Mouse (Mus musculus) midbrain, embryonic 10.5 days (tissue): ENCODE data around the gene Nrxn2. TPM values are rescaled to one million over a fixed set of nuclear protein-coding genes. Genes with fewer than 3 reads are reported as not detected.

Experiments
- DNase-seq: peaks from one replicate; pipeline ENCODE4 v3.0.0-alpha.2; 2017; ENCODE audit warnings: low spot score
- H3K27ac ChIP-seq: fragments of 300-500 bp; sonication (generic); replicated peaks from 2 replicates; pipeline ENCODE4 v1.5.1; 2016; ENCODE audit warnings: mild to moderate bottlenecking
- H3K27me3 ChIP-seq: fragments of 300-500 bp; sonication (generic); 2 replicates; pipeline ENCODE4 v1.6.1; 2016; ENCODE audit warnings: low read depth, mild to moderate bottlenecking; ENCODE audit not compliant: poor library complexity, severe bottlenecking
- H3K36me3 ChIP-seq: fragments of 300-500 bp; sonication (generic); 2 replicates; pipeline ENCODE4 v1.6.1; 2016; ENCODE audit warnings: mild to moderate bottlenecking, moderate library complexity
- H3K4me1 ChIP-seq: fragments of 300-500 bp; sonication (generic); 2 replicates; pipeline ENCODE4 v1.6.1; 2016
- H3K4me3 ChIP-seq: fragments of 300-500 bp; sonication (generic); 2 replicates; pipeline ENCODE4 v1.5.1; 2016; ENCODE audit warnings: mild to moderate bottlenecking, moderate library complexity
- H3K9me3 ChIP-seq: fragments of 300-500 bp; sonication (generic); replicated peaks from 2 replicates; pipeline ENCODE4 v1.6.1; 2016; ENCODE audit warnings: mild to moderate bottlenecking
- WGBS: fragments of 180-500 bp; shearing (Covaris S2); methylation state at CpG from one replicate; pipeline ENCODE4 v1.1.7; 2016; 5-methylcytosine and 5-hydroxymethylcytosine counted together
- polyA plus RNA-seq: library from polyadenylated mRNA; unstranded; fragments of >200 nt; fragmentation: Nextera tagmentation; extraction: Ambion mirVana; gene quantifications from 2 replicates; pipeline ENCODE4 v1.2.1, GENCODE M21; 2016

Nrxn2 gene
- polyA plus RNA-seq, 1 experiment from 2014 or later, result 5.1 TPM

DNA sequence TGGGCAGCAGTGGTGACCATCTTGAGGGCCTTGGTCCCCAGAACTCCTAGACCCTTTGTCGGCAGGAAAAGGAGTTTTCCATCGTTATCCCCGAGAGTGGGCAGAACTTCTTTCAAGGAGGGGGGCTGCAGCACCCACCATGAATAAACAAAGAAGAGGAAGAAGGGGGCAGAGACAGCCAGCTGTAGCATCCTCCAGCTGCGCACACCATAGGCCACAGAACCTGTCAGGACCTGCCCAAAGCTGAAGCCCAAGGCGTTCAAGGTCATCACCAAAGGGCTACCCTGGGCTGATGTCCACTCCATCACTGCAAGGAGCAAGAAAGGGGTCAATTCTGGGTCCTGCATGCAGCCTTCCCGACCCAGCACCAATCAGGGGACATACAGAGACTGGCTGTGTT lies 121.7 kb downstream of the Nrxn2 start:
- no peak for DNase-seq
- WGBS, result 79% methylated on average over 6 of the region's 6 CpGs
- Histone ChIP-seq H3K36me3 (no peaks in the 10 kb centered on the region), H3K4me3 (no peak overlapping the region), H3K4me1 (peaks cover 20% of the 10 kb centered on the region), H3K9me3 (0 out of 2 replicates have a peak, but pooled peaks cover 2% of the 10 kb centered on the region), H3K27ac (0 out of 2 replicates have a peak overlapping the region, but pooled peaks have one; percentile 19), H3K27me3 (no peaks in the 10 kb centered on the region)

DNA sequence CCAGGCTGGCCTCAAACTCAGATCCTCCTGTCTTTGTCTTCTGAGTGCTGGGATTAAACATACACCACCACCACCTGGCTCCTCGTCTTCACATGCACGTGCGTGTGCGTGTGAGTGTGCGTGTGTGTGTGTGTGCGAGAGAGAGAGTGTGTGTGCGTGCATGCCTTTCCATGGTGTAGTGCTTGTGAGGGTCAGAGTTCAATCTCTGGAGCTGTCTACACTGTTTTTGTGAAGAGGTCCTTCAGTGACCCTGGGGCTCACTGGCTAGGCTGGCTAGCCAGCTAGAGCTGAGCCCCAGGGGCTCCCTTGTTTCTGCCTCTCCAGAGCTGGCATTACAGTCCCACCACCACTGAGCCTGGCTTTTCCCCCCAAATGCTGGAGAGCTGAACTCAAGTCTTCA lies 123.0 kb downstream of the Nrxn2 start:
- no peaks in the 10 kb centered on the region for H3K36me3 ChIP-seq
- H3K27ac ChIP-seq, result no peak overlapping the region
- 0 out of 2 replicates have a peak, but pooled peaks cover 6% of the 10 kb centered on the region for H3K27me3 ChIP-seq
- H3K4me1 ChIP-seq, result peaks cover 20% of the 10 kb centered on the region
- DNase-seq, result no peak
- H3K4me3 ChIP-seq, result no peak overlapping the region
- H3K9me3 ChIP-seq, result 0 out of 2 replicates have a peak, but pooled peaks cover 2% of the 10 kb centered on the region
- 88% methylated on average over 7 of the region's 7 CpGs for WGBS

- WGBS, result 90% methylated on average over 16 of the region's 16 CpGs
- Histone ChIP-seq H3K27ac (no peak within 1 kb of the TSS), H3K4me1 (peaks cover 17% of the 10 kb centered on the region), H3K27me3 (0 out of 2 replicates have a peak, but pooled peaks cover 6% of the 10 kb centered on the region), H3K9me3 (0 out of 2 replicates have a peak, but pooled peaks cover 2% of the 10 kb centered on the region), H3K4me3 (no peak within 1 kb of the TSS), H3K36me3 (no peaks in the 10 kb centered on the region)
- no peak for DNase-seq
Observed at GRCm38 (mm10) chr19:6542367-6543034, 124.0 kb downstream of the Nrxn2 start, which contains the start of gene Slc22a12. Gene Slc22a12, minus strand, starts transcription at chr19:6543032.

- Histone ChIP-seq H3K36me3 (no peaks in the 10 kb centered on the region), H3K9me3 (0 out of 2 replicates have a peak, but pooled peaks cover 2% of the 10 kb centered on the region), H3K4me3 (no peak overlapping the region), H3K27ac (no peak overlapping the region), H3K27me3 (0 out of 2 replicates have a peak, but pooled peaks cover 6% of the 10 kb centered on the region), H3K4me1 (peaks cover 15% of the 10 kb centered on the region)
- 95% methylated on average over 6 of the region's 6 CpGs for WGBS
- DNase-seq, result no peak
Observed at GRCm38 (mm10) chr19:6543035-6543383, 124.5 kb downstream of the Nrxn2 start.

GRCm38 (mm10) chr19:6543518-6543917 lies 125.0 kb downstream of the Nrxn2 start:
- no peak for DNase-seq
- WGBS, result 34% methylated on average over 7 of the region's 7 CpGs
- Histone ChIP-seq H3K4me3 (no peak overlapping the region), H3K36me3 (no peaks in the 10 kb centered on the region), H3K27me3 (0 out of 2 replicates have a peak, but pooled peaks cover 6% of the 10 kb centered on the region), H3K4me1 (peaks cover 15% of the 10 kb centered on the region), H3K9me3 (0 out of 2 replicates have a peak, but pooled peaks cover 2% of the 10 kb centered on the region), H3K27ac (no peak overlapping the region)

- Histone ChIP-seq H3K9me3 (0 out of 2 replicates have a peak, but pooled peaks cover 2% of the 10 kb centered on the region), H3K4me1 (peaks cover 15% of the 10 kb centered on the region), H3K27me3 (0 out of 2 replicates have a peak, but pooled peaks cover 6% of the 10 kb centered on the region), H3K36me3 (no peaks in the 10 kb centered on the region), H3K4me3 (no peak overlapping the region), H3K27ac (no peak overlapping the region)
- no peak for DNase-seq
- 92% methylated on average over 13 of the region's 13 CpGs for WGBS
Observed at GRCm38 (mm10) chr19:6544712-6545111, 126.2 kb downstream of the Nrxn2 start.

GRCm38 (mm10) chr19:6545481-6545880 lies 127.0 kb downstream of the Nrxn2 start:
- Histone ChIP-seq H3K4me3 (no peak overlapping the region), H3K27me3 (0 out of 2 replicates have a peak, but pooled peaks cover 6% of the 10 kb centered on the region), H3K36me3 (no peaks in the 10 kb centered on the region), H3K9me3 (0 out of 2 replicates have a peak, but pooled peaks cover 2% of the 10 kb centered on the region), H3K27ac (no peak overlapping the region), H3K4me1 (peaks cover 14% of the 10 kb centered on the region)
- no peak for DNase-seq
- WGBS, result 90% methylated on average over 5 of the region's 5 CpGs

- WGBS, result 86% methylated on average over 1 of the region's 1 CpGs
- 0 out of 2 replicates have a peak overlapping the region, but pooled peaks have one; percentile 23 for H3K27ac ChIP-seq
- no peak for DNase-seq
Observed at GRCm38 (mm10) chr19:6546096-6546495, 127.6 kb downstream of the Nrxn2 start.

DNA sequence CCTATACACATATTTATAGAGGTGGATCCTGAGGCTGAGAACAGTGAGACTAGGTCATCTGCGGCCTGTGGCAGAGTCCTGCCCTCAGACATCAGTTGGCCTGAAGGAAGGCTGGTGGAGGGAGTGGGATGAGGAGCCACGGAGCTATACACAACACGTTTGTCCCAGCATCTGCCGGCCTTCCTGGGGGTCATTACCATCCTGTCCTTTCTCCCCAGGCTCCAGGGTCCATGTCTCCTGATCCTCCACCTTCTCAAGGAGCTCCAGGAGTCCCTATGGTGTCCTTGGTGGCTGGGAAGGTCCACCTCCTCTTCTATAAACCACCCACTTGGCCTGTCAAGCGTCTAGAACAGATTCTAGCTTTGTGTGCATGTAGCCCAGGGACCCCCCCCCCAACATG lies 129.3 kb downstream of the Nrxn2 start:
- Histone ChIP-seq H3K36me3 (no peaks in the 10 kb centered on the region), H3K4me1 (peaks cover 12% of the 10 kb centered on the region), H3K4me3 (no peak overlapping the region), H3K9me3 (0 out of 2 replicates have a peak, but pooled peaks cover 2% of the 10 kb centered on the region), H3K27me3 (0 out of 2 replicates have a peak, but pooled peaks cover 6% of the 10 kb centered on the region), H3K27ac (0 out of 2 replicates have a peak overlapping the region, but pooled peaks have one; percentile 13)
- DNase-seq, result no peak
- WGBS, result 94% methylated on average over 5 of the region's 5 CpGs

More at GRCm38 (mm10) chr19:6546096-6546495, 127.6 kb downstream of the Nrxn2 start:
- H3K36me3 ChIP-seq, result no peaks in the 10 kb centered on the region
- 0 out of 2 replicates have a peak, but pooled peaks cover 6% of the 10 kb centered on the region for H3K27me3 ChIP-seq
- no peak overlapping the region for H3K4me3 ChIP-seq
- H3K9me3 ChIP-seq, result 0 out of 2 replicates have a peak, but pooled peaks cover 2% of the 10 kb centered on the region
- H3K4me1 ChIP-seq, result peaks cover 12% of the 10 kb centered on the region

DNA sequence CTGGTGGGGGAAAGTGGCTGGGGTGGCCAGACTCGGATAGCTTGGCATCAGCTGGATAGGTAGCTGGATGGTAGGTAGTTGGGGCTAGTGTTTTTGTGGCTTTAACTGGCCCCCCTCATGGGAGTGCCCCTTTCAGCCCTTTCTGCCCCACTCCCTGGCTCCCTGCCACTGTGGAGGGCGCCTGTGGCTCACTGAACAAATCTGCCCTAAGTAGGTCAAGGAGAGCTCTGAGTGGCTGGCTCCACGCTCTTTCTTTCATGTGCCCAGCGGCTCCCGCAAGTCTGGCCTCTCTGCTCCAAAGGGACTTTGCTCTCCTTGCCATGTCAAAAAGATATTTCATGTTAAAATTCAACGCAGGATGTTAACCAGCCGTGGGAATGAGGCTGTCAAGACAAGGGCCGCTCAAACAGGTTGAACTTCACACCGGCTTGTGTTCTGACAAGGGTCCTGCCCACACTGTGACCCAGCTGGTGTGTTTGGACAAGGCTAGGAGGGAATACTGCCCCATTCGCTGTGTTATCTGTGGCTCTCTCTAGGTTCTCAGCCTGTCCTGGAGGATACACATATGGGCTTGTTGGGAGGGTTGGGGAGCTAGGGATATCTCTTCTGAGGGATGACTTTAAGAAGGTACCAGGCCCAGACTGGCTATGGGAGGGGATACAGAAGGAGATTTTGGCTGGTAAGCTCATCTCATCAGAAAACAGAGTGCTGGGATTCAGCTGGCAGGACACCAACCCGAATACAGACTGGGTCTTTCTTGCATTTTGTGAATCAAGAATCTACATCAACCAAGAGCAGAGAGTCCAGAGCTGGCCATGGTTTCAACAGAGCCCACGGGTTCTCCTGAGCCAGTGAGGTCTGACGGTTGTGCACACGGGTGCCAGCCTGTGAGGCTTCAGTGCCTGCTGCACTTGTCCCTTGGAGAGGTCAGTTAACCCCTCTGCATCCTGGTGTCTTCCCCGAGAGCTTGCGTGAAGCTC lies 130.2 kb downstream of the Nrxn2 start:
- Histone ChIP-seq H3K27ac (no peak overlapping the region), H3K4me1 (peaks cover 8% of the 10 kb centered on the region), H3K9me3 (0 out of 2 replicates have a peak, but pooled peaks cover 2% of the 10 kb centered on the region), H3K4me3 (no peak overlapping the region), H3K27me3 (0 out of 2 replicates have a peak, but pooled peaks cover 6% of the 10 kb centered on the region), H3K36me3 (no peaks in the 10 kb centered on the region)
- 80% methylated on average over 16 of the region's 16 CpGs for WGBS
- no peak for DNase-seq

- Histone ChIP-seq H3K4me3 (no peak overlapping the region), H3K9me3 (0 out of 2 replicates have a peak, but pooled peaks cover 1% of the 10 kb centered on the region), H3K36me3 (no peaks in the 10 kb centered on the region), H3K27ac (no peak overlapping the region), H3K27me3 (0 out of 2 replicates have a peak, but pooled peaks cover 6% of the 10 kb centered on the region), H3K4me1 (peaks cover 11% of the 10 kb centered on the region; the same call in 1 of the 2 replicates)
- 86% methylated on average over 11 of the region's 11 CpGs for WGBS
- DNase-seq, result no peak
Observed at GRCm38 (mm10) chr19:6549566-6549965, 131.0 kb downstream of the Nrxn2 start.

- H3K36me3 ChIP-seq, result no peaks in the 10 kb centered on the region
- no peak for DNase-seq
- WGBS, result 80% methylated on average over 4 of the region's 4 CpGs
Observed at GRCm38 (mm10) chr19:6551215-6551614, 132.7 kb downstream of the Nrxn2 start.

More at GRCm38 (mm10) chr19:6551215-6551614, 132.7 kb downstream of the Nrxn2 start:
- Histone ChIP-seq H3K27ac (no peak overlapping the region), H3K9me3 (no peaks in the 10 kb centered on the region), H3K4me1 (peaks cover 11% of the 10 kb centered on the region; the same call in 1 of the 2 replicates), H3K4me3 (no peak overlapping the region), H3K27me3 (0 out of 2 replicates have a peak, but pooled peaks cover 3% of the 10 kb centered on the region)
